Mouse (Mus musculus) liver, postnatal 0 days (tissue): ENCODE results near the gene Slc45a3. TPM values are rescaled to one million over a fixed set of nuclear protein-coding genes. Genes with fewer than 3 reads are reported as not detected.

Experiments used
- ATAC-seq: fragments of 200-750 bp; cut with Nextera tagmentation; 2 replicates; pipeline ENCODE4 v1.8.0; 2017; ENCODE audit warnings: mild to moderate bottlenecking, moderate library complexity
- DNase-seq: peaks from one replicate; pipeline ENCODE4 v3.0.0-alpha.2; 2016
- H3K27ac ChIP-seq: fragments of 300-500 bp; sonication (generic); 2 replicates; pipeline ENCODE4 v1.5.1; 2014; ENCODE audit warnings: antibody characterized with exemption, moderate library complexity, mild to moderate bottlenecking, low read depth
- H3K27me3 ChIP-seq: fragments of 300-500 bp; sonication (generic); 2 replicates; pipeline ENCODE4 v1.6.1; 2014; ENCODE audit warnings: low read length, control low read depth, mixed read lengths; ENCODE audit not compliant: insufficient read depth
- H3K36me3 ChIP-seq: fragments of 300-500 bp; sonication (generic); replicated peaks from 2 replicates; pipeline ENCODE4 v1.6.1; 2014; ENCODE audit warnings: mild to moderate bottlenecking, control low read depth, low read length, moderate library complexity, mixed read lengths; ENCODE audit not compliant: insufficient read depth
- H3K4me1 ChIP-seq: fragments of 300-500 bp; sonication (generic); 2 replicates; pipeline ENCODE4 v1.6.1; 2014; ENCODE audit warnings: antibody characterized with exemption, mild to moderate bottlenecking, control low read depth; ENCODE audit not compliant: insufficient read depth
- H3K4me2 ChIP-seq: fragments of 300-500 bp; sonication (generic); 2 replicates; pipeline ENCODE4 v1.6.1; 2014; ENCODE audit warnings: low read depth, mild to moderate bottlenecking, low read length, moderate library complexity, mixed read lengths
- H3K4me3 ChIP-seq: fragments of 300-500 bp; sonication (generic); 2 replicates; pipeline ENCODE4 v1.5.1; 2014; ENCODE audit warnings: low read depth, low read length
- H3K9ac ChIP-seq: fragments of 300-500 bp; sonication (generic); replicated peaks from 2 replicates; pipeline ENCODE4 v1.6.1; 2014; ENCODE audit warnings: mild to moderate bottlenecking, moderate library complexity
- H3K9me3 ChIP-seq: fragments of 300-500 bp; sonication (generic); 2 replicates; pipeline ENCODE4 v1.6.1; 2016; ENCODE audit warnings: mild to moderate bottlenecking, control low read depth, low read length, mixed read lengths
- CTCF ChIP-seq: sonication (generic); IDR thresholded peaks from 2 replicates; pipeline ENCODE4 v1.5.1; 2016; ENCODE audit warnings: antibody characterized with exemption, low read depth
- EP300 ChIP-seq: IDR thresholded peaks from 2 replicates; pipeline ENCODE4 v1.6.1; 2016; ENCODE audit warnings: antibody characterized with exemption, low read depth, mild to moderate bottlenecking
- WGBS: fragments of 180-500 bp; shearing (Covaris S2); extraction: QIAGEN DNeasy Blood & Tissue Kit; methylation state at CpG from one replicate; pipeline ENCODE4 v1.1.7; 2014; ENCODE audit not compliant: insufficient replicate concordance; 5-methylcytosine and 5-hydroxymethylcytosine counted together
- polyA plus RNA-seq: library from polyadenylated mRNA; unstranded; fragments of >200 nt; fragmentation: Nextera tagmentation; extraction: Ambion mirVana; gene quantifications from 2 replicates; pipeline ENCODE4 v1.2.1, GENCODE M21; 2015

Slc45a3 gene
- polyA plus RNA-seq, 1 experiment from 2014 or later, result 6.0 TPM

DNA sequence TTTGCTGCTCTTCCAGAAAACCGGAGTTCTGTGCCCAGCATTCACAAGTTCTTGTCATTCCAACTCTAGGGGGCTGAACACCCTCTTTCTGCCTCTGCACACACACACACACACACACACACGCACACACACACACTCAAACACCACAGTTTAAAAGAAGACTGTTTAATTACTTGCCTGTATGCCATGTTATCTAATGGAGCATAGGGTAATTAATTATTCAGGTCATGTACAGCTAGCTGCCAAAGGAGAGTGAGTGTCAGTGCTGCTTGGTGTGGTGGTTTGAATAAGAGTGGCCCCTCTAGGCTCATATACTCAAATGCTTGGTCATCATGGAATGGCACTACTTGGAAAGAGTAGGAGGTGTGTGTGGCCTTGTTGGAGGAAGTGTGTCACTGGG lies 21.0 kb downstream of the Slc45a3 start:
- Histone ChIP-seq H3K36me3 (no peaks in the 10 kb centered on the region), H3K27me3 (no peaks in the 10 kb centered on the region), H3K27ac (no peak overlapping the region), H3K4me1 (0 out of 2 replicates have a peak, but pooled peaks cover 2% of the 10 kb centered on the region), H3K9me3 (no peaks in the 10 kb centered on the region), H3K4me3 (no peak overlapping the region), H3K4me2 (no peak overlapping the region), H3K9ac (no peak overlapping the region)
- TF ChIP-seq EP300, result no peak
- TF ChIP-seq CTCF, result no peak
- DNase-seq (no peak), ATAC-seq (no peak)
- 77% methylated on average over 2 of the region's 2 CpGs for WGBS

DNA sequence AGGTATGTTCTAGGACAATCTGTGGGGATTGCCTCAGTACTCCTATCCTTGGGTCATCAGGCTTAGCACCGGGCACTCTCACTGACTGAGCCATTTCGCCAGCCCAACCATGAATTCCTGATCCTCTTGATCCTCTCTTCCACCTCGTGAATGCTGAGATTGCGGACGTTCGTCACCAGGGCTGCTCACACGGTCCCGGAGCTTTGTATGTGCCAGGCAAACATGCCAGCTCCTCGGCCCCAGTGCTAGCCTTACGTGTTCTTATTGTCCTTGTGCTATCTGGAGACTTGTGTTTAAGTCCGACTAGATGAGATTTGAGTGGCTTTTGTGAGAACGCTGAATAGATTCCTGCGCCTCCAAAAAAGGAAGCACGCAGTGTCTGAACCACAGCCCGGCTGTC lies 24.7 kb downstream of the Slc45a3 start:
- H3K9ac ChIP-seq, result no peak overlapping the region
- H3K4me2 ChIP-seq, result no peak overlapping the region
- ATAC-seq (no peak), DNase-seq (no peak)
- TF ChIP-seq EP300, result no peak
- no peaks in the 10 kb centered on the region for H3K36me3 ChIP-seq
- peaks cover 6% of the 10 kb centered on the region; the same call in 1 of the 2 replicates for H3K4me1 ChIP-seq
- H3K4me3 ChIP-seq, result no peak overlapping the region
- 78% methylated on average over 15 of the region's 15 CpGs for WGBS
- no peaks in the 10 kb centered on the region for H3K27me3 ChIP-seq
- no peaks in the 10 kb centered on the region for H3K9me3 ChIP-seq
- H3K27ac ChIP-seq, result no peak overlapping the region

DNA sequence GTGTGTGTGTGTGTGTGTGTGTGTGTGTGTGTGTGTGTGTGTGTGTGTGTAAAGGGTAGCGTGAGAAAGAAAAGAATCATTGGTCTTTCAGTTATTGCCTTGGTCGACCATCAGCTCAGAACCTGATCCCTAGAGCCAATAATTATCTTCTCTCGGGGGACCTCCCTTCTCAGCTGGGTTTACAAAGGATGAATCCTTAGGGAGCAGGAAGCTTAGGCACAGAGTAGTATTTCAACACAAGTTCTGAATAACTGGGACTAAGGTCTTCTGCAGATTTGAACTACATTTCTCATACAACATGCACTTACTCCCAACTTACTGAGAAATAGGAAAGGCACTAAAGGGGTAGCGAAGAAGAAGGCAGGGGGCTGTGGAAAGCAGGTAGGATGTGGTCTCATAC lies 26.7 kb downstream of the Slc45a3 start:
- H3K27me3 ChIP-seq, result no peaks in the 10 kb centered on the region

DNA sequence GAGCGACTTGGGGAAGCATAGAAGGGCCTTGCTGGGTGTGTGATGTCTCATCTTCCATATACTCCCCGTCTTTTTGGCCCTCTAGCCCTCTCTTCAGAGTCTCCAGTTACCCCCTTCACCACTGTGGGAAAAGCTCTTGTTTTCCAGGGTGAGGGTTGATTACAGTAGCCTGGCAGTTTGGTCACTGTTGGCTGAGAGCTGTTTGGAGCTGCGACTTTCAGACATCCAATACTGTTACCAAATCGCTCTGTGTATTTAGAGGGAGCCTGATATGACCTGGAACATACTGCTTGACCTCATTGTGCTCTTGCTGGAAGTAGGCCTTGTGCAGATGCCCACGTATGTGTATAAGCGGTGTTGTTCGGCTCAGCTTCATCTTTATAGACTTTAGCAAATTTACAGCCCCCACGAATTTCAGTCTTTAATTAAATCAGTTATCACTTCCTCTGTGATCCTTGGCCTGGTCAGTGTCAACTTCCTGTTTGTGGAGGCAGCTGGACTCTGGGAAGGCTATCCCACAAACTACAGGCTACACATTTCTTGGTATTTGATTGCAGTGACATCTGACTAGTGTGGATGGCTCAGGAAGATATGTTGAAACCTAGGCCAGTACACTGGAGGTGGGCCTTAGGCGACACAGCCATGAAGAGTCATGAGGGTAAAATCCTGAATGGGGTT lies 27.5 kb downstream of the Slc45a3 start:
- no peaks in the 10 kb centered on the region for H3K27me3 ChIP-seq
- H3K36me3 ChIP-seq, result no peaks in the 10 kb centered on the region
- H3K4me2 ChIP-seq, result no peak overlapping the region
- 65% methylated on average over 9 of the region's 9 CpGs for WGBS
- H3K4me1 ChIP-seq, result peaks cover 7% of the 10 kb centered on the region
- peak; percentile 67 for ATAC-seq
- no peaks in the 10 kb centered on the region for H3K9me3 ChIP-seq
- no peak for DNase-seq
- no peak overlapping the region for H3K9ac ChIP-seq
- no peak for TF ChIP-seq CTCF
- TF ChIP-seq EP300, result no peak
- peak overlapping the region; percentile 74 for H3K27ac ChIP-seq
- H3K4me3 ChIP-seq, result no peak overlapping the region

More for the DNA sequence above, 26.7 kb downstream of the Slc45a3 start:
- Histone ChIP-seq H3K36me3 (no peaks in the 10 kb centered on the region), H3K4me1 (peaks cover 7% of the 10 kb centered on the region), H3K9me3 (no peaks in the 10 kb centered on the region), H3K4me2 (no peak overlapping the region), H3K27ac (peak overlapping the region; percentile 74), H3K9ac (no peak overlapping the region), H3K4me3 (no peak overlapping the region)
- DNase-seq (no peak), ATAC-seq (no peak)
- 77% methylated on average over 4 of the region's 4 CpGs for WGBS
- TF ChIP-seq CTCF, result no peak
- no peak for TF ChIP-seq EP300

DNA sequence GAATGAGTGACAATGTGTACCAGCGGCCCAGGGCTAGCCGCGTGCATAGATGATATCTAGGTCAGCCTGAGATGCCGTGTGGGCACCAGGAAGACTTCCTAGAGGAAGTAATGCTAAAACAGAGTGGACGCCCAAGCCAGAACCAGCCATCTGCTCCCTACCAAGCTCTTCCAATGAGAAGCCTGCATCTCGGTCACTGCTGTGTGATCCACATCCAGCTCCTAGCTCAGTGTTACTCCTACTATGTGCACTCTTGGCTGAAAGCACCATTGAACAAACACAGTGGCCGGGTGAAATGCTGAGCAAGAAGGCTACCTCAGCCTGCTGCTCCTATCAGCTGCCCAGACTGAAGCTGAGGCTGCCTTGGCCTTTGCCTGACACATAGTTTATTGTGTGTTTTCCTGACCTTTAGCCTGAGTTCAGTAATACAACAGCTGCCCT lies 29.8 kb downstream of the Slc45a3 start:
- ATAC-seq (peak; percentile 79), DNase-seq (no peak)
- Histone ChIP-seq H3K4me1 (peaks cover 7% of the 10 kb centered on the region), H3K36me3 (no peaks in the 10 kb centered on the region), H3K4me2 (no peak overlapping the region), H3K27ac (peak overlapping the region; percentile 70), H3K4me3 (no peak overlapping the region), H3K9me3 (no peaks in the 10 kb centered on the region), H3K9ac (no peak overlapping the region), H3K27me3 (no peaks in the 10 kb centered on the region)
- 58% methylated on average over 7 of the region's 7 CpGs for WGBS
- TF ChIP-seq CTCF (no peak), EP300 (peak; percentile 50; the same call in 1 of the 2 replicates)

DNA sequence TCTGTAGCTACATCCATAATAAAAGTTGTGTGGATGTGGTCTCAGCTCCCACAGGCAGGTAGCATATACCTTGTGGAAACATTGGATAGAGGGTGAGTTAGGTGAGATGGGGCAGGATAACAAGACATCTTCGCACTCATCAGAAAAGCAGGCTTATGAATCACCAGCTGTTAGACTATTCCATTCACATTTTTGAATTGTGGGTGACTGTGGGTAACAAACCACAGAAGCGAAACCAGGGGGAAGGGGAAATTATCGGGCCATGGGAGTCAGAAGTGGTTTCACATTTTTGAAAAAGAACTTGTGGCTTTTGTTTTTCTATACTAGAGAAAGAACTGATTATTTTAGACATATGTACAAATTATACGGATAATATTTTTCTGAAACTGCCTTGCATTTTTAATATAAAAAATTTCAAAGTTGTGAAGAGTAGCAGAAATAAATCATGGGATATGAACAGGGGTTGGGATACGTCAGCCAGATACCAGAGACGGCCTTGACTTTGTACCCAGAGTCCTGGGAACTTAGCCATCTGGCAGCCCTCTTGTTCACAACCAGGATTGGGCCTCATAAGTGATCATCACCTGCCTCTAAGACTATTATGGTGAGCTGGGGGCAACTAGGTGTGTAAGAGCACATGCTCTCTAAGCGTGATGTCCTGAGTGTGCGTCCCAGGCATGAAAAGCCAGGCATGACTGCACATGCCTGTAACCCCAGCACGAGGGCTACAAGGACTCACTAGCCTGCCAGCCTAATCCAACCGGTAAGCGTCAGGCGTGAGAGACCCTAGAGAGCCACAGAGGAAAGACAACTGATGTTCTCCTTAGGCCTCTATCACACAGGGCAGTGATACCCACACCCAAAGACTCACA lies 30.6 kb downstream of the Slc45a3 start:
- DNase-seq (no peak), ATAC-seq (no peak)
- 65% methylated on average over 12 of the region's 12 CpGs for whole genome bisulfite sequencing
- H3K27me3 ChIP-seq, result no peaks in the 10 kb centered on the region
- H3K36me3 ChIP-seq, result no peaks in the 10 kb centered on the region
- H3K9ac ChIP-seq, result no peak overlapping the region
- peaks cover 7% of the 10 kb centered on the region for H3K4me1 ChIP-seq
- no peaks in the 10 kb centered on the region for H3K9me3 ChIP-seq
- H3K27ac ChIP-seq, result peak overlapping the region; percentile 24
- TF ChIP-seq EP300, result no peak
- TF ChIP-seq CTCF, result no peak
- H3K4me3 ChIP-seq, result no peak overlapping the region
- H3K4me2 ChIP-seq, result no peak overlapping the region
